Mouse (Mus musculus): ENCODE measurements at regions not wholly inside any gene's neighbourhood (a gene's known extent, or its start where the extent isn't known, plus 50 kb on each side); places are given as distances from the start of the nearest gene placed in this dataset.

GRCm38 (mm10) chr19:37754024-37754423 is 56.4 kb downstream of the Cyp26a1 start:
- Histone ChIP-seq H3K4me1 (ENCODE audit: control insufficient read depth, insufficient read depth, low read length) (no peaks in the 10 kb centered on the region), H3K36me3 (ENCODE audit: control insufficient read depth, insufficient read depth, low read length) (no peaks in the 10 kb centered on the region), H3K27me3 (replicated peaks; ENCODE audit: control insufficient read depth, insufficient read depth, low read length) (no peaks in the 10 kb centered on the region), H3K4me2 (ENCODE audit: low read length) (no peak overlapping the region), H3K9me3 (replicated peaks; ENCODE audit: control insufficient read depth, low read length) (no peaks in the 10 kb centered on the region), H3K4me3 (ENCODE audit: low read depth, low read length) (no peak overlapping the region), H3K9ac (ENCODE audit: low read length) (no peak overlapping the region), H3K27ac (ENCODE audit: low read depth, low read length) (no peak overlapping the region)
- DNase-seq (ENCODE audit: low spot score) (no peak), ATAC-seq (no peak)
- WGBS = 92% methylated on average over 9 of the region's 9 CpGs

DNA sequence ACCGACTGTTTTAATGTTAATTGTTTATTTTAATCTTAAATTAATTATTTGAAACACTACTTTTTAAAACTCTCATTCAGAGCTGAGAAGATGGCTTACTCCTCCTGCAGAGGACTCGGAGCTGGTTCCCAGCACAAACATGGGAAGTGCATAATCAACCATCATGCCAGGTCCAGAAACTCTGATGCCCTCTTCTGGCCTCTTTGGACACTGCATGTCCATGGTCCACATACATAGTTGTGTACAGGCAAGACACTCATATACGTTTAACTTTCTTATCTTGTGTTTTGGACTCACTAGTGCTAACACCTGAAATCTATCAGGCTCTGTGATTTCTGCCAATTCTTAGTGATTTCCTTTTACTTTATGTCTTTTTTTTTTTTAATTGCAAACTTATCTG is 57.8 kb downstream of the Cyp26a1 start:
- no peak overlapping the region for H3K4me2 ChIP-seq (ENCODE audit: low read length)
- 90% methylated on average over 3 of the region's 3 CpGs for WGBS
- H3K27me3 ChIP-seq (replicated peaks; ENCODE audit: control insufficient read depth, insufficient read depth, low read length) = no peaks in the 10 kb centered on the region
- ATAC-seq (no peak), DNase-seq (ENCODE audit: low spot score) (no peak)
- no peak overlapping the region for H3K9ac ChIP-seq (ENCODE audit: low read length)
- no peak overlapping the region for H3K27ac ChIP-seq (ENCODE audit: low read depth, low read length)
- H3K4me3 ChIP-seq (ENCODE audit: low read depth, low read length) = no peak overlapping the region
- no peaks in the 10 kb centered on the region for H3K4me1 ChIP-seq (ENCODE audit: control insufficient read depth, insufficient read depth, low read length)
- H3K36me3 ChIP-seq (ENCODE audit: control insufficient read depth, insufficient read depth, low read length) = no peaks in the 10 kb centered on the region
- H3K9me3 ChIP-seq (replicated peaks; ENCODE audit: control insufficient read depth, low read length) = no peaks in the 10 kb centered on the region

DNA sequence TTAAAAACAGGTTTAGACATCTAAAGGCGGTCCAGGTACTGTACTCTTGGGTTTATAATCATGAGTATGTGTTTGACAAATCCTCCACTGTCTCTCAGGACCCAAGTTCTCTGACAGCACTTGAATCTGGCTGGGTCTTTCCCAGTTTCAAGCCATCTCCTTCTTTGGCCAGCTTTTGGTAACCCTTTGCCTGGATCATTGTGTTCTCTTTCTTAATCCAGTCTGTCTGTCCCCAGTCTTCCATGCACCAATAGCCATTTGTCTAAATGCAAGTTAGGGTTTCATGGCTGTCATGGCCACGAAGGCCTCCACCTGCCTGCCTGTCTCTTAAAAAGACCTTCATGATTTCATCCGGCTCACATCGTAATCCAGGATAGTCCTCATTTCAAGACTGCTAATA is 71.8 kb downstream of the Cyp26a1 start:
- Histone ChIP-seq H3K4me2 (ENCODE audit: low read length) (no peak overlapping the region), H3K9me3 (replicated peaks; ENCODE audit: control insufficient read depth, low read length) (no peaks in the 10 kb centered on the region), H3K4me1 (ENCODE audit: control insufficient read depth, insufficient read depth, low read length) (no peaks in the 10 kb centered on the region), H3K27me3 (replicated peaks; ENCODE audit: control insufficient read depth, insufficient read depth, low read length) (no peaks in the 10 kb centered on the region), H3K36me3 (ENCODE audit: control insufficient read depth, insufficient read depth, low read length) (no peaks in the 10 kb centered on the region), H3K9ac (ENCODE audit: low read length) (no peak overlapping the region), H3K27ac (ENCODE audit: low read depth, low read length) (no peak overlapping the region), H3K4me3 (ENCODE audit: low read depth, low read length) (no peak overlapping the region)
- WGBS = 88% methylated on average over 4 of the region's 4 CpGs
- no peak for DNase-seq (ENCODE audit: low spot score)
- no peak for ATAC-seq

DNA sequence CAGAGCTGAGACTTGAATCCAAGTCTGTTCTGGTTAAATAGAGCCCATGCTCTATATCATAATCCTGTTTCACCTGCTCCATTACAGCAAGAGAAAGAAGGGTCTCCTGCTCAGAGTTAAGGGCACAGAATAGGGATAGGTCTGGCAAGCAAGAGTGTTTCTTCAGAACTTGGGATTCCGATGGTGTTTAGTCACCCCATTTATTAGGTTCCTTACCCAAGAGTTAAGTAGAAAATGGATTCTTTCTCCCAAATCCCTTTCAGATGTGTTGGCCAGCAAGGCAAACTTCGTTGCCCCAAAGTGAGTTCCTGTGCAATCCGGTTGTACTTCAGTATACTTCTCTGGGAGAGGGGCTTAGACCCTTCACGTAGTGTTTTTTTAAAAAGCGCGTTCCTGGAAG is 74.4 kb downstream of the Cyp26a1 start:
- Histone ChIP-seq H3K4me2 (ENCODE audit: low read length) (no peak overlapping the region), H3K4me1 (ENCODE audit: control insufficient read depth, insufficient read depth, low read length) (no peaks in the 10 kb centered on the region), H3K4me3 (ENCODE audit: low read depth, low read length) (no peak overlapping the region), H3K9ac (ENCODE audit: low read length) (no peak overlapping the region), H3K27me3 (replicated peaks; ENCODE audit: control insufficient read depth, insufficient read depth, low read length) (no peaks in the 10 kb centered on the region), H3K9me3 (replicated peaks; ENCODE audit: control insufficient read depth, low read length) (no peaks in the 10 kb centered on the region), H3K27ac (ENCODE audit: low read depth, low read length) (no peak overlapping the region), H3K36me3 (ENCODE audit: control insufficient read depth, insufficient read depth, low read length) (no peaks in the 10 kb centered on the region)
- 91% methylated on average over 6 of the region's 6 CpGs for WGBS
- DNase-seq (ENCODE audit: low spot score) (no peak), ATAC-seq (no peak)

DNA sequence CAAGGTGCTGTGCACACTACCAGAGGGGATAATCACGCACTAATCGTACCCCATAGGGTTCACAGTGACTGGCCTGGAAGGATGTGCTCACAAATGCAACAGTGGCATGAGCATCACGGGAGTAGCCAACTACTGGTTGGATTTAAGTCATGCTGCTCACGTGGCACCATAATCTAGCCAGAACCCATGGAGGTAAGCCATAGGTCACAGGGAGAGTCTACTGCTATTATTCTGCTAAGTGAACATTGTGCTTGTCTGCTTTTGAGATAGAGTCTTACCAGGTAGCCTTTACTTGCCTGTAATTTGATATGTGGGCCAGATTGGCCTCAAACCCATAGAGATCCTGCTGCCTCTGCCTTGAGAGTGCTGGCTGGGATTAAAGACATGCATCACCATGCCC is 77.0 kb downstream of the Cyp26a1 start:
- ATAC-seq (no peak), DNase-seq (ENCODE audit: low spot score) (no peak)
- no peaks in the 10 kb centered on the region for H3K36me3 ChIP-seq (ENCODE audit: control insufficient read depth, insufficient read depth, low read length)
- no peak overlapping the region for H3K9ac ChIP-seq (ENCODE audit: low read length)
- no peaks in the 10 kb centered on the region for H3K27me3 ChIP-seq (replicated peaks; ENCODE audit: control insufficient read depth, insufficient read depth, low read length)
- peaks cover 4% of the 10 kb centered on the region; the same call in 1 of the 2 replicates for H3K4me1 ChIP-seq (ENCODE audit: control insufficient read depth, insufficient read depth, low read length)
- no peak overlapping the region for H3K4me2 ChIP-seq (ENCODE audit: low read length)
- no peaks in the 10 kb centered on the region for H3K9me3 ChIP-seq (replicated peaks; ENCODE audit: control insufficient read depth, low read length)
- no peak overlapping the region for H3K4me3 ChIP-seq (ENCODE audit: low read depth, low read length)
- no peak overlapping the region for H3K27ac ChIP-seq (ENCODE audit: low read depth, low read length)
- 90% methylated on average over 4 of the region's 4 CpGs for WGBS

- 88% methylated on average over 1 of the region's 1 CpGs for WGBS
- ATAC-seq (no peak), DNase-seq (ENCODE audit: low spot score) (no peak)
- H3K9ac ChIP-seq (ENCODE audit: low read length) = no peak overlapping the region
- H3K27ac ChIP-seq (ENCODE audit: low read depth, low read length) = no peak overlapping the region
- no peaks in the 10 kb centered on the region for H3K36me3 ChIP-seq (ENCODE audit: control insufficient read depth, insufficient read depth, low read length)
- H3K4me3 ChIP-seq (ENCODE audit: low read depth, low read length) = no peak overlapping the region
- peaks cover 4% of the 10 kb centered on the region; the same call in 1 of the 2 replicates for H3K4me1 ChIP-seq (ENCODE audit: control insufficient read depth, insufficient read depth, low read length)
- H3K9me3 ChIP-seq (replicated peaks; ENCODE audit: control insufficient read depth, low read length) = no peaks in the 10 kb centered on the region
- no peaks in the 10 kb centered on the region for H3K27me3 ChIP-seq (replicated peaks; ENCODE audit: control insufficient read depth, insufficient read depth, low read length)
- H3K4me2 ChIP-seq (ENCODE audit: low read length) = no peak overlapping the region
Measured at GRCm38 (mm10) chr19:37774966-37775365, 77.4 kb downstream of the Cyp26a1 start.

GRCm38 (mm10) chr19:37777961-37778360 is 80.4 kb downstream of the Cyp26a1 start:
- 0 out of 2 replicates have a peak, but pooled peaks have one; percentile 29 for ATAC-seq
- peaks cover 4% of the 10 kb centered on the region; the same call in 1 of the 2 replicates for H3K4me1 ChIP-seq (ENCODE audit: control insufficient read depth, insufficient read depth, low read length)
- H3K27ac ChIP-seq (ENCODE audit: low read depth, low read length) = no peak overlapping the region
- no peaks in the 10 kb centered on the region for H3K9me3 ChIP-seq (replicated peaks; ENCODE audit: control insufficient read depth, low read length)
- peak; percentile 64 for DNase-seq (ENCODE audit: low spot score)
- no peak overlapping the region for H3K9ac ChIP-seq (ENCODE audit: low read length)
- no peaks in the 10 kb centered on the region for H3K27me3 ChIP-seq (replicated peaks; ENCODE audit: control insufficient read depth, insufficient read depth, low read length)
- H3K36me3 ChIP-seq (ENCODE audit: control insufficient read depth, insufficient read depth, low read length) = no peaks in the 10 kb centered on the region
- H3K4me3 ChIP-seq (ENCODE audit: low read depth, low read length) = no peak overlapping the region
- WGBS = 11% methylated on average over 6 of the region's 6 CpGs
- H3K4me2 ChIP-seq (ENCODE audit: low read length) = no peak overlapping the region

GRCm38 (mm10) chr19:37778568-37778967 is 81.0 kb downstream of the Cyp26a1 start:
- H3K4me1 ChIP-seq (ENCODE audit: control insufficient read depth, insufficient read depth, low read length) = peaks cover 4% of the 10 kb centered on the region; the same call in 1 of the 2 replicates
- H3K27ac ChIP-seq (ENCODE audit: low read depth, low read length) = no peak overlapping the region
- H3K4me2 ChIP-seq (ENCODE audit: low read length) = no peak overlapping the region
- no peak for DNase-seq (ENCODE audit: low spot score)
- no peaks in the 10 kb centered on the region for H3K36me3 ChIP-seq (ENCODE audit: control insufficient read depth, insufficient read depth, low read length)
- ATAC-seq = no peak
- H3K4me3 ChIP-seq (ENCODE audit: low read depth, low read length) = no peak overlapping the region
- WGBS = 94% methylated on average over 4 of the region's 4 CpGs
- H3K9me3 ChIP-seq (replicated peaks; ENCODE audit: control insufficient read depth, low read length) = no peaks in the 10 kb centered on the region
- H3K9ac ChIP-seq (ENCODE audit: low read length) = no peak overlapping the region
- H3K27me3 ChIP-seq (replicated peaks; ENCODE audit: control insufficient read depth, insufficient read depth, low read length) = no peaks in the 10 kb centered on the region

GRCm38 (mm10) chr19:37788540-37788939 is 90.9 kb downstream of the Cyp26a1 start:
- Histone ChIP-seq H3K9me3 (replicated peaks; ENCODE audit: control insufficient read depth, low read length) (no peaks in the 10 kb centered on the region), H3K4me2 (ENCODE audit: low read length) (no peak overlapping the region), H3K4me1 (ENCODE audit: control insufficient read depth, insufficient read depth, low read length) (0 out of 2 replicates have a peak, but pooled peaks cover 2% of the 10 kb centered on the region), H3K27me3 (replicated peaks; ENCODE audit: control insufficient read depth, insufficient read depth, low read length) (no peaks in the 10 kb centered on the region), H3K36me3 (ENCODE audit: control insufficient read depth, insufficient read depth, low read length) (no peaks in the 10 kb centered on the region), H3K27ac (ENCODE audit: low read depth, low read length) (no peak overlapping the region), H3K9ac (ENCODE audit: low read length) (no peak overlapping the region), H3K4me3 (ENCODE audit: low read depth, low read length) (no peak overlapping the region)
- no peak for ATAC-seq
- no peak for DNase-seq (ENCODE audit: low spot score)
- WGBS = 93% methylated on average over 3 of the region's 3 CpGs

All from forebrain, embryonic 14.5 days (tissue).